Mouse (Mus musculus): ENCODE measurements at regions not wholly inside any gene's neighbourhood (a gene's known extent, or its start where the extent isn't known, plus 50 kb on each side); places are given as distances from the start of the nearest gene placed in this dataset.

DNA sequence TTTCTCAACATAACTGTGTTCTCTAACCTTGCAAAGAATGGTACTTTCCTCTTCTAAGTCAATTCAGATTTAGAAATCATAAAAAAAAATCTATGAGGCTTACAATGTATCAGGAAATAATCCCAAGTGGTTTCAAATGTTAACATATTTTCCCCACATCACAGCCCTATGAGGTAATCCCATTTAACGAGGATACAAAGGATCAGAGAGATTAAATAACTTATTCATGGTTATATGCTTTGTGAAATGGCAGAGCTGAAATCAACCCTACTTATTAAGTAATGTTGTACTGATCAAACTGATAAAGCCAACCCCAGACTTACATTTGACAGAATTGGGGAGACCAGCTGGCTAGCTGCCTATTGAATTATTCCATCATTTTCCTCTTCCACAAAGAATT is 614.4 kb downstream of the Ntrk3 start:
- no peak overlapping the region for H3K4me2 ChIP-seq (replicated peaks)
- no peak for ATAC-seq (ENCODE audit: low FRiP score, low read depth)
- H3K4me3 ChIP-seq: no peak overlapping the region
- H3K4me1 ChIP-seq: no peaks in the 10 kb centered on the region
- no peak overlapping the region for H3K9ac ChIP-seq
- H3K9me3 ChIP-seq: no peaks in the 10 kb centered on the region
- no peaks in the 10 kb centered on the region for H3K27me3 ChIP-seq (replicated peaks)
- H3K27ac ChIP-seq: no peak overlapping the region
- WGBS: 89% methylated on average over 1 of the region's 1 CpGs
- no peaks in the 10 kb centered on the region for H3K36me3 ChIP-seq

DNA sequence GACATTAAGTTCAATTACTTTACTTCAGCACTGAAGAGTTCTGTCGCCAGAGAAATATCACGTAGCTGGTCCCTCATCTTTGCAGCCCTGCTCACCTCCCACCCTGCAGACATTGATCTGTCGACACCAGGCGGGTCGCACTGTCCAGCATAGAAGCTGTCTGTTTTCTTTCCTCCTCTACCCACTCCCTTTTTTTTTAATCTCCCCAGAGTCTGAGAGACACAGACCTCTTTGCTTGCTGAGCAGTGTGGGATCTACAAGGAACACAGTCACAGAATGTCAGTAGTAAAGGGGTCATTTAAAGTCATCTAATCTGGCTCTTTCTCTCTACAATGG is 616.7 kb downstream of the Ntrk3 start:
- H3K4me1 ChIP-seq: no peaks in the 10 kb centered on the region
- 68% methylated on average over 5 of the region's 5 CpGs for WGBS
- no peak overlapping the region for H3K4me3 ChIP-seq
- ATAC-seq (ENCODE audit: low FRiP score, low read depth): no peak
- H3K36me3 ChIP-seq: no peaks in the 10 kb centered on the region
- H3K27ac ChIP-seq: no peak overlapping the region
- 0 out of 2 replicates have a peak, but pooled peaks cover 4% of the 10 kb centered on the region for H3K9me3 ChIP-seq
- no peak overlapping the region for H3K9ac ChIP-seq
- no peaks in the 10 kb centered on the region for H3K27me3 ChIP-seq (replicated peaks)
- no peak overlapping the region for H3K4me2 ChIP-seq (replicated peaks)

DNA sequence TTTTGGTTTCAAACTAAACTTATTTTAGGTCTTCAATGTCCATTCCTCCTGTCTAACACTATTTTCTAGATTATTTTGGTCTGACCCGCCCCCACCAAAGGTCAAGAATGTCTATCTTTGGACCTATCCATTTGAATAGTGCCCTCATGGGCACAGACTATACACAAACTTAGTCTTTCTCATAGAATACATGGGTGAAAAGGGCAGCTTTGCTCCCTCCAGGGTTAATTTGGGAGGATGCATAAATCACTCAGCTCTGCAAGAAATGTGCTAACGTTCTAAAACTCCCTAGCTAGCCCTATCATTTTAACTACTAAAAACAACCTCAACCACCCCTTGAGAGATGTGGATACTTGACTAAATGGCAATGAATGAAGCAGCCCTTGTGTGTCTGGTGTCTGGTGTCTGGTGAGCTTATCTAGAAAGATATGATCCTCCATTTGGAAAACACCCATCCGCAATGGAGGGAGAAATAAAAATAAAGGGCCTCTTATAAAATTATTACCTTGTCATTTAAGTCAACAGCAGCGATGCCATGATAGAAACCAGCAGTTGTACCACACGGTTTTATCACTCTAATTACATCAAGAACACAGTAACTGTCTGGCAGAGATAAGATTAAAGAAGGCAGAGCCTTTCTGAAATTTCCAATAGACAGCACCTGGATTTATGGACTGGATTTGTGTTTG is 617.2 kb downstream of the Ntrk3 start:
- Histone ChIP-seq H3K4me1 (no peaks in the 10 kb centered on the region), H3K27me3 (replicated peaks) (no peaks in the 10 kb centered on the region), H3K4me2 (replicated peaks) (no peak overlapping the region), H3K36me3 (no peaks in the 10 kb centered on the region), H3K4me3 (no peak overlapping the region), H3K27ac (no peak overlapping the region), H3K9me3 (0 out of 2 replicates have a peak, but pooled peaks cover 4% of the 10 kb centered on the region), H3K9ac (no peak overlapping the region)
- WGBS: 73% methylated on average over 5 of the region's 5 CpGs
- ATAC-seq (ENCODE audit: low FRiP score, low read depth): no peak

DNA sequence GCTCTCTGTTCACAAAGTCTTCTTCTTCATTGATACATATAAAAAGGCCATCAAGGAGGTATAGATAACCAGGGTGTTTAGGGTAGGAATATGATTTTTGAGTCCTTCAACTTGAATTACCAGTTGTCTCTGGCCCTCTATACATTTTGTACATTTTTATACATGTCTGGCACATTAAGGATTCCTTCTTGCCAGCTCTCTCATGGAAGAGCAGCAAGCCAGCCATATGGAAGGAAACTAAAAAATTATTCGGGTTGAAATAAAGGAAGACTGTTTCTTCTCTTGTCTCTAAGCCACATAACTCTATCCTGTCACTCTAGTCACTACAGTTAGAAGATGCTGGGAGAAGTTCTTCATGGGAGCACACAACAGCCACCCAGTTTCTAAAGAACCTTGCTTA is 618.0 kb downstream of the Ntrk3 start:
- H3K4me1 ChIP-seq: no peaks in the 10 kb centered on the region

DNA sequence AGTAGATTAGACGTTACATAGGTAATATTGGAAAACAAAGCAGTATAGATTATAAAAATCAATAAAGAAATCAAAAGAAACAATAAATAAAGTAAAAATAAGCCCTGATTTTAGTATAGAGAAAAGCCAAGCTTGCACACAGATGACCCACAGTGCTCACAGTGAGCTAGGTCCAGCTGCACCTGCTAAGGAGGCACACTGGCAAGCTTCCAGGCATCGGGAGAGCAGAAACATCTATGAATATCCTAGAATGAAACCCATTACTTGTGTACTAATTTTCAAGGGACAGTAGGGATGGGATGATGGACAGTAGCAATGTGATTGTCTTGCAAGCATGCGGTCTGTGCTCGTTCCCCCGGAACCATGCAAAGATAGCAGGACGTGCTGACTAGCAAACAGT is 626.5 kb downstream of the Ntrk3 start:
- no peaks in the 10 kb centered on the region for H3K36me3 ChIP-seq
- H3K27me3 ChIP-seq (replicated peaks): no peaks in the 10 kb centered on the region
- no peaks in the 10 kb centered on the region for H3K9me3 ChIP-seq
- H3K4me2 ChIP-seq (replicated peaks): no peak overlapping the region
- no peak overlapping the region for H3K9ac ChIP-seq
- H3K4me3 ChIP-seq: no peak overlapping the region
- WGBS: 90% methylated on average over 6 of the region's 6 CpGs
- no peak overlapping the region for H3K27ac ChIP-seq
- no peak for ATAC-seq (ENCODE audit: low FRiP score, low read depth)
- H3K4me1 ChIP-seq: no peaks in the 10 kb centered on the region

More for the DNA sequence above, 618.0 kb downstream of the Ntrk3 start:
- no peaks in the 10 kb centered on the region for H3K36me3 ChIP-seq
- no peak overlapping the region for H3K4me2 ChIP-seq (replicated peaks)
- no peak for ATAC-seq (ENCODE audit: low FRiP score, low read depth)
- H3K4me3 ChIP-seq: no peak overlapping the region
- no peaks in the 10 kb centered on the region for H3K27me3 ChIP-seq (replicated peaks)
- H3K9me3 ChIP-seq: 0 out of 2 replicates have a peak, but pooled peaks cover 4% of the 10 kb centered on the region
- no peak overlapping the region for H3K27ac ChIP-seq
- no peak overlapping the region for H3K9ac ChIP-seq
- WGBS: 88% methylated on average over 1 of the region's 1 CpGs

DNA sequence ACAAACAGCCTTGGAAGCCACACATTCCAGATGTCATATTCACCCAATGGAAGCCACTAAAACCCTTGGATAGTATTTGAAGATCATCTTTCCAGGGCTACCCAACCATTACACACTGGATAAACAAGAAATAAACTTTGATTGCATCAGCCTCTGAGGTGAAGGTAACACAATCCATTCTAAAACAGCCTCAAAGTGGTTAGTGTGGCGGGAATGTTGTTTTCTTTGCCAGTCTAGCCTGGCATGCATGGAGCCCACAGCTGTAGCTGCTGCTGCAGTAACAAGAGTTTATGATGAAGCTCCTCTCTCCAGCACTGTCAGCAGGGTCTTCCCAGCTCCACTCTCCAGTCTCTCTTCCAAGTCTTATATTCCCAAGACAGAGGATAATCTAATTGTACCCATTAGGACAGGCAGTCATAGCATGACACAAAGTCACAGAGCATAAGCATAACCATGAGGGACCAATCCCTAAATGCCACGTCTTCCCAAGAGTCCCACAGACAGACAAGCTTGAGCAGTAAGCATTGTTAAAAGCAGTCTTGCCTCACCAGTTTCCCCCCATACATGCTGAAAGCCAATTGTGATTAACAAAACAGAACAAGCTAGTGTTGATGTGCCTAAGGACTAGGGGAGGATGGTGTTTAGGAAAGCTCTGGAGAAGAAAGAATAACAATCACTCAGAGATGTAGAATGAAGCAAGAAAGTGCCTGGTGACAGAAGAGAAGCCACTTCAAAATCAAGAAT is 634.1 kb downstream of the Ntrk3 start:
- H3K4me2 ChIP-seq (replicated peaks): no peak overlapping the region
- H3K36me3 ChIP-seq: no peaks in the 10 kb centered on the region
- H3K9me3 ChIP-seq: no peaks in the 10 kb centered on the region
- 65% methylated on average over 2 of the region's 2 CpGs for WGBS
- no peak overlapping the region for H3K27ac ChIP-seq
- no peaks in the 10 kb centered on the region for H3K4me1 ChIP-seq
- no peak overlapping the region for H3K9ac ChIP-seq
- no peak for ATAC-seq (ENCODE audit: low FRiP score, low read depth)
- H3K4me3 ChIP-seq: no peak overlapping the region
- no peaks in the 10 kb centered on the region for H3K27me3 ChIP-seq (replicated peaks)

DNA sequence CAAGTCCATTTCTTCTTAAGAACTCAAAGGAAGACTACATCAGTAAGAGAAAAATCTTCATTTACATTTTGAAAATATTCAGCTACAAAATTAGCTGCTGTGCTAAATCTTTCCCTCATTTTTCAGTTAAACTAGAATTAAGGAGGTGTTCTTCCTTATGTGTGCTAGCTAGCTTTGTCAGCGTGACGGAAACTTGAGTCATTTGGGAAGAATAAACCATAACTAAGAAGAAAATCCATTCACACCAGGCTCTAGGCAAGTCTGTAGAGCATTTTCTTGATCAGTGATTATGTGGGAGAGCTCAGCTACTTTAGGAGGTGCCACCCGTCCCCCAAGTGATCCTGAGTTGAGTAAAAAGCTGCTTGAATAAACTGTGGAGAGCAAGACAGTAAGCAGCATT is 635.4 kb downstream of the Ntrk3 start:
- Histone ChIP-seq H3K36me3 (no peaks in the 10 kb centered on the region), H3K4me1 (no peaks in the 10 kb centered on the region), H3K9ac (no peak overlapping the region), H3K4me2 (replicated peaks) (no peak overlapping the region), H3K27ac (no peak overlapping the region), H3K27me3 (replicated peaks) (no peaks in the 10 kb centered on the region), H3K9me3 (no peaks in the 10 kb centered on the region), H3K4me3 (no peak overlapping the region)
- no peak for ATAC-seq (ENCODE audit: low FRiP score, low read depth)
- 89% methylated on average over 3 of the region's 3 CpGs for WGBS

DNA sequence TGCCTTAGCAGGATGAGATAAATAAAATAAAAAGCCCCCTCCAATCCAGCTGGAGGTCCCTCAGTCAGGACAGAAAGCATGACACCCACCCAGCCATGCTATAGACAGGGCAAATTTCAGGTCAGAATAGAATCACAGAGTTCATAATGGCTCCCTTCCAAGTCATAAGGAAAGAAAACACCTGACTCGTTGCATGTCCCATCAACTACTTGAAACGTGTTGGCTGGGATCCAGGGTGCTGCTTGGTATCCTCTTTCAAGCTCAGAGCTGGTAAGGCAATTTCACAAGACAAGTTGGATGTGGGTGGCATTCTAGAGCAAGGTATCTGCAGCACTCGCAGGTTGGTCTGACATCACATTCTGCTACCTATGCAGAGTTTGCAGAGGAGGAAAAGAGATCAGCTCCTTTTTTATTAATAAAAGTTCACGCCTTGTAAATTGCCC is 651.2 kb downstream of the Ntrk3 start:
- 64% methylated on average over 4 of the region's 4 CpGs for WGBS
- Histone ChIP-seq H3K9ac (no peak overlapping the region), H3K9me3 (no peaks in the 10 kb centered on the region), H3K4me1 (0 out of 2 replicates have a peak, but pooled peaks cover 4% of the 10 kb centered on the region), H3K36me3 (no peaks in the 10 kb centered on the region), H3K27ac (no peak overlapping the region), H3K27me3 (replicated peaks) (no peaks in the 10 kb centered on the region), H3K4me2 (replicated peaks) (no peak overlapping the region), H3K4me3 (no peak overlapping the region)
- ATAC-seq (ENCODE audit: low FRiP score, low read depth): no peak; the same call in 1 of the 2 replicates

DNA sequence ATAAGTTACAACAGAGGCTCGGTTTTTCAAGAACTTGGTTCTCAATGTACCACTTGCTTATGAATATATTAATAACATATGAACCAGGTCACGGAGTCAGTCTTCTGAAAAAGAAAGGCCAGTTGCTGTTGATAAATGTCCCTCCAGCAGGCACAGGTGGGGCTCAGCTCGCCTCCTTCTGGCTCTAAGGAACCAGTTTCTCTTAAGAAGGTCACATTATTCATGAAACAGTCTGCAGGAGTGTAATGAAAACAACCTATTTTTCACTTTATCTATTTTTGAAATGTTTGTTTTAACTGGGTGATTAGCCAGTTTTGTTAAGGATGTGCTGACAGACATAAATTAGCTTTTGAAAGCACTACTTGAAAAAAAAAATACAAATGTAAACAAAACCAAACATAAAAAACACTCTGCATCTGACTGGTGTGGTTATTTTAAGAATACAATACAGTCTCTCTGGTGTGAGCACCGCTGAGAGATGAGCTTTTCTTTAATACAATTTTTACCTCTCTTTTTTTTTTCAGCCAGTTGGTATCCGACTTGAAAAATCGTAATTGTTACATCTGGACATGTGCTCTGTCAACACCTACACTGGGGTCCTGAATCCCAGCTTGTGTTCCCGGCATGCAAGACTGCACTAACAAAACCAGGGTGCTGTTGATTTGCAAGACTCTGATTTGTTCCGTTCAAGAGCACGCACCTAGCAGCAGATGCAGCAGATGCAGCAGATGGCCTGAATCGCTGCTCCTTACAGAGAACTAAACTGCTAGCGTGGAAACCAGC is 651.8 kb downstream of the Ntrk3 start:
- H3K9ac ChIP-seq: no peak overlapping the region
- H3K36me3 ChIP-seq: no peaks in the 10 kb centered on the region
- H3K27me3 ChIP-seq (replicated peaks): no peaks in the 10 kb centered on the region
- H3K27ac ChIP-seq: no peak overlapping the region
- no peak overlapping the region for H3K4me3 ChIP-seq
- H3K4me2 ChIP-seq (replicated peaks): no peak overlapping the region
- no peaks in the 10 kb centered on the region for H3K9me3 ChIP-seq
- 0 out of 2 replicates have a peak, but pooled peaks cover 4% of the 10 kb centered on the region for H3K4me1 ChIP-seq
- peak; percentile 41; the same call in 1 of the 2 replicates for ATAC-seq (ENCODE audit: low FRiP score, low read depth)
- 43% methylated on average over 11 of the region's 11 CpGs for WGBS

DNA sequence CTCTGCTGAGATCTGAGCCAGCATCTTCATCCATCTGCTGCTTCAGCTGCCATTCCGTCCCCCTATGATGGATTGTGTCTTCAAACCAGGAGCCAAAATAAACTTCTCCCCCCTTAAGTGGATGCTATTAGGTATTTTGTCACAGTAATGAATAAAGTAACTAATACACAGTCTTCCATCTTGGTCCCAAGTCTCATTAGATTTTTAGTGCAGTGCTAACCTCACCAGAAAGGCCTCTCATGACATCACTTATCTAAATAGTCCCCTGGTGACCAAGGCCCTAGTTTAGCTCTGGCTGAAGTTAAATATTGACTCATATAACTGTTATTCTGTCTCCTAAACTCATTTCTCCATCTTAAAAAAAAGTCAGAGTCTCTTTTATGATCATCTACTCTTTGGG is 658.1 kb downstream of the Ntrk3 start:
- H3K27me3 ChIP-seq (replicated peaks): no peaks in the 10 kb centered on the region
- H3K27ac ChIP-seq: no peak overlapping the region
- H3K4me2 ChIP-seq (replicated peaks): no peak overlapping the region
- H3K4me3 ChIP-seq: no peak overlapping the region
- no peak overlapping the region for H3K9ac ChIP-seq
- H3K9me3 ChIP-seq: no peaks in the 10 kb centered on the region
- ATAC-seq (ENCODE audit: low FRiP score, low read depth): no peak
- H3K4me1 ChIP-seq: no peaks in the 10 kb centered on the region
- H3K36me3 ChIP-seq: no peaks in the 10 kb centered on the region
- 73% methylated on average over 1 of the region's 1 CpGs for WGBS

DNA sequence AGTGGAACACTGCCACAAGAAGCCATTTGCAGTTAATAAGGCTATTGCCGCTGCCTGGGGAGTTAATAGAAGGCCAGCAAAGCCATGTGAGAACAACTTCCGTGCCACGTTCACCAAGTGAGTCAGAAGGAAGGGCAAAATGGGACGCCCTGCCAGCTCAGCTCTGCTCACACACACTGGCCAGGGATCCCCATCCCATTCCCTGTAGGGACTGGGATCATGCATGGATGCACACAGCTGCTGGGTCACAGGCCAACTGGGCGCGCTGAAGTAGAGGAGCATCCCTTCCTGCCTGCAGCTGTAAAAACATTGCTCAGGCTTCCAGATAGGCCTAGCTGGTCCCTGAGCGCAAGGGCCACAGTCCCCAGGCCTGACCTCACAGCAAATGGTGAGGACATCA is 666.7 kb downstream of the Ntrk3 start:
- no peaks in the 10 kb centered on the region for H3K9me3 ChIP-seq
- no peaks in the 10 kb centered on the region for H3K36me3 ChIP-seq
- no peaks in the 10 kb centered on the region for H3K27me3 ChIP-seq (replicated peaks)
- H3K4me2 ChIP-seq (replicated peaks): no peak overlapping the region
- H3K9ac ChIP-seq: no peak overlapping the region
- no peak overlapping the region for H3K27ac ChIP-seq
- H3K4me3 ChIP-seq: no peak overlapping the region
- H3K4me1 ChIP-seq: no peaks in the 10 kb centered on the region
- WGBS: 56% methylated on average over 7 of the region's 7 CpGs
- ATAC-seq (ENCODE audit: low FRiP score, low read depth): no peak

DNA sequence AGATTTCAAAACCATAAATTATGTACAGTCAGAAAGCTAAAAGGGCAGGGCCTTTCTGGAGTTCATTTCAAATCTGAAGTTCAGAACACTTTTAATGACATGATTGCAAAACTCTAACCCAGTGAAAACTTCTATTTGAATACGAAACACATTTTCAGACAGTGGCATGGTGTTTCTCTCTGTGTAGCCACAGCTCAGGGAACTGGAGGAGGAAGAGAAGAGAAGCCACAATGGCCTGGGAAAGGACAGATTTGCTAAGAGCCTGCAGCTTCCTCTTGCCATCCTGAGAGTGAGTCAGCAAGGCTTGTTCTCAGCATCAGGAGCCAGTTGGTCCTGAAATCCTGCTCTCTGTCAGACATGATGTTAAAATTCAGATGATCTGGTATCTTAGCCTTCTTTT is 676.2 kb downstream of the Ntrk3 start:
- WGBS: 94% methylated on average over 1 of the region's 1 CpGs
- Histone ChIP-seq H3K27ac (no peak overlapping the region), H3K36me3 (no peaks in the 10 kb centered on the region), H3K4me3 (no peak overlapping the region), H3K27me3 (replicated peaks) (no peaks in the 10 kb centered on the region), H3K9me3 (no peaks in the 10 kb centered on the region), H3K4me1 (no peaks in the 10 kb centered on the region), H3K9ac (no peak overlapping the region), H3K4me2 (replicated peaks) (no peak overlapping the region)
- ATAC-seq (ENCODE audit: low FRiP score, low read depth): no peak
